Mouse (Mus musculus) frontal cortex, adult 2 months (tissue): ENCODE data around the gene Tef. TPM values are rescaled to one million over a fixed set of nuclear protein-coding genes. Genes with fewer than 3 reads are reported as not detected.
A peak's percentile ranks its signal among the peaks of the same experiment; 100 is the strongest.

Experiments used
- DNase-seq, 2 experiments: peaks; one replicate each; pipeline ENCODE4 v3.0.0; 2022; ENCODE audit warnings: low spot score in 1 of 2; ENCODE audit errors: extremely low spot score in 1 of 2
- polyA plus RNA-seq: library from polyadenylated mRNA; depleted of rRNA; stranded (reverse); fragments of >200 nt; gene quantifications from 2 replicates; pipeline ENCODE4 v1.2.3, GENCODE M21; 2012

Tef gene
- polyA plus RNA-seq, 1 experiment = 256 TPM

DNA sequence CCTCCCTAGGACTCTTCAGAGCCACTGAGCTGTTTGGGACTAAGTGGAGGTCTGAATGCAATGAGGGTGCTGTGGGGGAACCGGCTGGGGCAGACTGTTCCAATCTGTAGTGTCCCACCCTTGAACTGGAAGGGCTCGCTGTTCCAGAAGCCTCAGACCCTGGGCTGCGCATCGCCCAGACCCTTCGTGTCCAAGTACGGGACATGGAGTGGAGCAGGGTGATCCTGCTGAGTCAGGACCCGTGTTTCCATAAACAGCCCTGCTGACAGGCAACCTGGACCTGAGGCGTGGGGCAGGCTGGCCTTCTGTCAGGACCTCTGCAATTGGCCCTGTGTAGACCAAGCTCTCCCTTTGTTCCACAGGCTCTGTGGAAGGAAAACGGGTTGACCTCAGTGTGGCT, 44.5 kb downstream of the Tef start:
- no peak for DNase-seq

DNA sequence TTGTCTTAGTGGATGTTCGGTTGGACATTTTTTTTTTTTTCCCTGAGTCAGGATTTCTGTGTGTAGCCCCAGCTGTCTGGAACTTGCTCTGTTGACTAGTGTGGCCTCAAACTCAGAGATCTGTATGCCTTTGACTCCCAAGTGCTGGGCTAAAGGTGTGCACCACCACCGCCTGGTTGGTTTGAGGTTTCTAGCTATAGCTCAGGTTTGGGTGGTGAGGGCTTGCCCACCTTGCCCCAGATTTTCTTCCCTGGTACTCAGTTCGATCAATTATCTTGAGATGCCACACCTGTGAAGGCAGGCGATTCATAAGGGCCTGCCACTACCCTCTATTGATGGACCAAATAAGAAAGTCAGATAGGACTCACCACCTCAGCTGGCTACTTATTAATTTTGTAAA, 44.9 kb downstream of the Tef start:
- DNase-seq = no peak

DNA sequence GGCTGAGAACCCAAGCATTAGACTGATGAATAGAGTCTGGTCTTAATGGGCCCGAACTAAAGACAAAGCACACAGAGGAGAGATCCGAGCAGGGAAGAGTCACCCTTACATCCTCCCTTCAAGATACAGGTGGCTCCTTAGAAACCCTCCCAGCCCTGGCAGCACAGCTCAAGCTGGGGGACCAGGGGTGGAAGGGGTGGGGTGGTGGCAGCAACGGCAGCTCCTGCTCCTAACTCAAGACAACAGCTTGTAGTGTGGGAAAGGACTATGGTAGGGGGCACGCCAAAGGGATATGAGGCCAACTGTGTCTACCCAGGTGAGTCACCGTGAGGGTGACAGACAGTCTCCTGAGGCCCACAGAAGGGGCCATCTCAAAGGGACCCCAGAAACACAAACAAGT, 45.6 kb downstream of the Tef start:
- DNase-seq = no peak

DNA sequence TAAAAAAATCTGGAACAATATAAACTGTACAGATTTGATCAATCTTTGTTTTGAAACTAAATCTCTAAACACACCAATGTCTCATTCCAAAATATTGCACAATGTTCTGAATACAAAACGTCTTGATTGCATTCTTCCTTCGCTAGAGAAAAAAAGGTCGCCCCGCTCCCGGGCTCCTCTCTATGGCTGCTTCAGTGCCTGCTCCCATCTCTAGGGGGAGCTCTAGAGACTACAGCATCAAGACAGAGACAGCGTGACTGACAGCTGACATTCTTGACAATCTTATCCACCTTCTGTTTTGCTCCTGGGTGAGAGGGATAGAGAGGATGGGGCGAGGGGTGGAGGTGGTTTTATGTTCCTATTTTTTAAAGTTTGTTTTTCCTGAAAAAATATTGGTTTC, 46.1 kb downstream of the Tef start:
- peak in 1 of 2 experiments; percentile 72 for DNase-seq

DNA sequence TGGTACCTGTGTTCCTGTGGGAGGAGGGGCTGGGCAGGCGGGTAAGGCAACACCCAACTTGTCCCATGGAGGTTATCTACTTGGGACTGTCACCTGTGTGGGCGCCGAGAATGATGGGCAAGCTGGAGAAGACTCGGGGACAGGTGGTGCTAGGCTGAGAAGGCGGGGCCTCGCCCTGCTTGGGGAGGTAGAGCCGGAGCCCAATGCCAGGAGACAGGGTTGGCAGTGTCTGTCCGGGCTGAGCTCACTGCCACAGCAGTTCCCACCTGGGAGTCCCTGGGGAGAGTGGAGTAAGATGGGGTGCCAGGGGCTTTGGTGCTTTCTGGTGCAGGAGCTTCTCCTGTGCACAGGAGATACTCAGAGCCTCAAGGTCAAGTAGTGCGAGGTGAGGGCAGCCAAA, 46.9 kb downstream of the Tef start:
- DNase-seq = no peak

DNA sequence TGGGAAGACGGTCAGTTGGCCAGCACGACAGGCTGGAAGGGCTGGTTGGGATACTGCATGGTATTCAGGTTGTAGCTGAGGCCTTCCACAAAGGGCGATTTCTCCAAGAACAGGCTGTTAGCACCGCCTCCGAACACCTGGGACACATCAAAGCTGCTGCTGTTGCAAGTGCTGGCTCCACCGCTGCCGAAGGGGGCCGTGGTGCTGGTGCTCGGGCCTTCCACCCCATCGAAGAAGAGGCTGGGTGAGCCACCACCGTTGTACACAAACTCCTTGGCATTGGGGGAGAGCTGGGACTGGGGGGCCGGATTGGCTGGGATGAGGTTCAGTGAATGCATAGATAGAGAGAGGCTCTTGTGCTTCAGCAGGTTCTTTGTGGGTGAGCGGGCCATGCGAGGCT, 48.5 kb downstream of the Tef start:
- DNase-seq = no peak

DNA sequence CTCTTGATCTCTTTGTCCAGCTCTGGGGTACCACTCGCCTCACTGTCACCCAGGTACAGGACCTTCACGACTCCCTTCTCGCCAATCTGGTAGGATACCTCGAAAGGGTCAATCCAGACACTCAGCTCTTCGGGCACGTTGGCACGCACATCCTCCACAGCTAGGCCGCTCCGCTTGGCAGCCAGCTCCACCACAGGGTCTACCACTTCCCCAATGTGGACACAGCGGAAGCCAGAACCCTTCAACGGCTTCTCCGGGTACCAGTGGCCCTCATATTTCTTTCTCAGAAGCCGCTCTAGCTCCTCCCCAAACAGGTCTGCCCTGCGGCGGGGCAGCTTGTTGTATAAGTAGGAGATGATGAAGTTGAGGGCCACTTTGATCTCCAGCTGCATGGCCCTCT, 49.2 kb downstream of the Tef start:
- DNase-seq = no peak

DNA sequence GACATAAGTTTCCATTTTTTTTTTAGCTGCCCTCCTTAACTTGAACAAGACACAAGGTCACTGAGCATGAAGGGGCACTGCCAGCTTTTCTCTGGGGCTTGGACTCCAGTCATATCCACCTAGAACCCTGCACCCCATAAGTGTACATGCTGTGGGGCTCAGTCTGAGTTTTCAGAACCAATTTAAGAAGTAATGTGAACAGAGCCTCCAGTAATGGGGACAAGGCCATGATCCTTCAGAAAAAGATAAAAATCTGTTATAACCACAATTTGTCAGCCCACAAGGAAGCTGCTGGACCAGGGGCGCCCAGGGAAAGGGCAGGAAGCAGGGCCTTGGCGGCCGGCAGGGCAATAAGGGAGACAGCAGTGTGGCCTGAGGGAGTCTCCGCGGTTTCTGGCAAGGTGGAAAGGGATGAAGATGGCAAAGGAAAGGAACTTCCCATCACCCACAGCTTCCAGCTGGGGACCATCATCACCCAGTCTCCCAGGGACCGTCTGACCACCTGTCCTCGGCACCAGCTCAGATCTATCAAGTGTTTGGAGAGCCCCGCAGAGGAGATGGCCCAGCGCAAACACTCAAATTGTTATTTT, 50.3 kb downstream of the Tef start:
- DNase-seq = no peak

DNA sequence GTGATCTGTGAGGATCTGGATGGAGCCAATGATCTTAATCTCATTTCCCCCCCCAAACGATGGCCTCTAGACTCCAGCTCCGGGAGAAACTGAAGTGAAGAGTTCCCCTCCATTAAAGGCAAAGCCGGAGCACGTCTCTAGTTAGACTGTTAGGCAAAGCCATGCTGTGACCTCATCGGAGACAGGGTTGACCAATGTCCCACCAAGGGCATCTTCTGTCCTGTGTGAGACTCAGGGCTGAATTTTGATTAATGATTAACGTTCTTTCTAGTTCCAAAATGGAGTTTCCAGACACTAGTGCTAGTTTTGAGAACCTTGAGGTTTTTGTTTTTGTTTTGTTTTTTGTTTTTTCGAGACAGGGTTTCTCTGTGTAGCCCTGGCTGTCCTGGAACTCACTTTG, 50.9 kb downstream of the Tef start:
- DNase-seq = no peak

DNA sequence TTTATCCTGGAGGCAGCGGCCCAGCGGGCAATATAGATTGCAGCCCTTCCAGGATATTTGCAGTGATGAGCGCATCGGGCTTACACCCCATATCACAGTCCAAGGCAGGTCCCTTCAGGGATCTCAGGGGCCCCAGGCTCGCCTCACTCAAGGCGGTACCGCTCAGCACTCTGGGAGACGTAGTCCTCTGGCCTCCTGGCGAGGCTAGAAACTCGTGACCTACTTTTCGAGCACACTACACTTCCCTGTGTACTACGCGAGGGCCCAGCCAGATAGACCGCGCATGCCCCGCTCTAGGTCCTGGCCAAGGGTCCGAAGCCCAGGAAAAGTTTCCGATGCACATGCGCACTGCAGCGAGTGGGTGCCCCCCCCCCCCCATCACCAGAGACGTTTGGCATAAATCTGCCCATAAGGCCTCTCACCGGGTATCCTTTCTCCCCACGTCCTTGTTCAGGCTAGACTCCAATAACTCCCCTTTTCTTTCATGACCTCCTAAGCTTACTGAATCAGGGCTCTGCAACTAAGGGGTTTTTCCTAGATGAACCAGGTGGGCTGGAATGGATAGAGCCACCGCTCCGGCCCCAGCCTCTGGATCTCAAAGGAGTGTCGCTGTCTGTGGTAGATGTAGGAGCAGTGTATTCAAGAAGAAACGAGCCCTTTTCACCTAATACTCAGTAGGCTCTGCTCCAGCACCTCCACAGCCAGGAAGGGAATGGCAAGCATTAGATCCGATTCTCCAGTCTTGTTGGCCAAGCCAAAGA, 54.0 kb downstream of the Tef start:
- peak; percentile 87 to 90 for DNase-seq

DNA sequence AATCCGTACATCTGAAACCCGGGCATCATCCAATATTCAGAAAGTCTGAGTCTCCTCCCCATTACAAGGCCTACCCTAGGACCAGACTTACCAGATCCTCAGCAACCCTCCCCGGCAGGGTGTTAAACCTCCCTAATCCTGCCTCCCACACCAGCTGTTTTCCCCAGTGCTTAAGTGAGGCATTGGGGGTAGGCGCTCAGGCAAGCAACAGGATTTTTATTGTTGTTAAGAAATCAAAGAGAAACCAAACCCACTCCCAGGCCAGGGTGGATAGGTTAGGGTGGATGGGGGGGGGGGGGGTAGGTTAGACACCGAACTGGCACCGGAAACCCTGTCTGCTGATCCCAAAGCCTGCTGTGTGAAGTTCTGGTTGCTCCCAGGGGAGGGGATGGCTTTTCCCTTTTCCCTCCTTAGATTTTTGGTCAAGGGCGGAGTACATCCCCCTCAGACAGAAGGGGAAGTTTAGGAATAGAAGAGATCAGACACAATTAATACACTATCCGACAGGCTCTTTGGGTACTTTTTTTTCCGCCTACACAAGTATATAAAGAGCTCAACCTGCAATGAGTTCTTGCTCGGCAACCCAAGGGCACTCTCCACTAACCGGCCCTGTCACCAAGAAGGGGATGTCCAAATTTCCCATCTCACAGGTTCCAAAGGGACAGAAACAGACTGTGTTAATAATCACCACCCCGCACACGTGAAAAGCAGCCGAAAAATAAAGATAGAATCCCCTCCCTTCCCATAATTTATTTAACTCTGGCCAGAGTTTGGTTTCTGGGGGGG, 54.9 kb downstream of the Tef start:
- DNase-seq = peak in 1 of 2 experiments; percentile 42

DNA sequence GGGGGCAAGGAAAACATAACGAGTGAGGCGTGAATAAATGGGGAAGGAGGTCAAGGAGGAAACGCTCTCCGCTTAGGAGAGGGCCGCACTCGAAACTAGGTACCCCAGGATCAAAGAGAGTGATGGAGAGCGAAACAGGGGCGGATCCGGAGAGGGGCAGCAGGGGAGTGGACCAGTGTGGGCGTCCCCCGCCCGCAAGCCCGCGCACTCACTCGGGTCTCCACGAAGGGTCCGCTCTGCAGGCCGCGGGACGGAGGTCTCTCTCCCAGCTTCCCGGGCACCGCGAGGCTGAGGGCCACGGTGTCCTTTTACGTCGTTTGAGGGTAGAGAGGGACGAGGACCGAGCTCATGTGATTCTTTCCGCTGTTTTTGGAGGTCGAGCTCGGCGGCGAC, 55.5 kb downstream of the Tef start:
- DNase-seq = no peak

DNA sequence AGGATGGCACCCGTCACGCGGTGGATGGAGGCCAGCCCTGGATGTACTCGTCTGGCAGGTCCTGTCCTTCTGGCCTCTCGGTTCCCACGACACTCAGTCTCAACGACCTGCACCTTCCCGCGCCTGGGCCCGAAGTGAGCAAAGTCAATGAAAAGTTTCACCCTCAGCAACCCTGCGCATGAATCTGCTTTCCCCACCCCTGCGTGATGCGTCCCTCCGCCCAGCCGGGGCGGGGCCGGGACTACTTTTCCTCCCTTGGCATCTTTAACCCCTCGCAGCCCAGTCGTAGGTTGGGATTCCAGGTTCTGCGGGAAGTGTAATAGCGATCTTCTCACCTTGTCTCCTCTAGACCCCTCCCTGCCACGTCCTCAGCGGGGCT, 55.9 kb downstream of the Tef start:
- DNase-seq = peak; percentile 83 to 96

DNA sequence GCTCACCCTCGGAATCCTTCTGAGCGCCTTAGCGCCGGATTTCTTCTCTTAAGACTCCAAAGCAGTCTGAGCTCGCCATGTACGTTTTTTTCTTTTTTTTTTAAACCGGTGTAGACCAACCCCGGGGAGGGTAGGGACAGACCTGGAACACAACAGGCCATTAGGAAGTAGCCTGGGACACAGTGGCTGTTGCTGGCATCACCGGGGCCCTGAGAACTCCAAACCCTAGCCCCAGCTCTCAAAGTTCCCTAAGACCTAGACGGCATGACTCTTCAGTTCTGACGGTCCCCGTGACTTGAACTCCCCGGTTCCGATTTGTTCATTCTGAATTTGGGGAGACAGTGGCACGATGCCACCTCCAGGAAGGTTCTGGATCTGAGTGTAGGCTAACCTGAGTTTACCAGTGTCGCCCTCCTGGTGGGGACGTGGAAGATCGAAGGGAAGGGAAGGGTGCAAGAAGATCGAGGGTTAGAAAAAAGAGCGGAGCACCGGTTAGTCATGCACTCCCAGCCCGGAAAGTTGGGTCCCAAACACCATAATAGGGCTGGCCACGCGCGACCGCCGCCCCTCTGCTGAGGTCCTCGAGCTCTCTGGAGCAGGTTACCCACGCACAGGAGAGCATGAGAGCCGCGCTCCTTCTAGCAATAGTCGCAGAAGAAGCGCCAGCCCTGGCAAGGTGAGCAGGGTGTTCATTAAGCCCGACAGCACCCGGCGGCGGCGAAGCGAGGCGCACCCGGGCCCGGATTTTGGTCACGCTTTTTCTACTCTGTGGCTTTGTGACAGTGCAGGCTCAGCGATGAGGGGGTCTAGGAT, 56.5 kb downstream of the Tef start, which contains the start of gene Tob2:
TSS of gene Tob2 (minus strand) at position 280 of the 813 bp plus-strand sequence.
- peak; percentile 62 to 81 for DNase-seq

DNA sequence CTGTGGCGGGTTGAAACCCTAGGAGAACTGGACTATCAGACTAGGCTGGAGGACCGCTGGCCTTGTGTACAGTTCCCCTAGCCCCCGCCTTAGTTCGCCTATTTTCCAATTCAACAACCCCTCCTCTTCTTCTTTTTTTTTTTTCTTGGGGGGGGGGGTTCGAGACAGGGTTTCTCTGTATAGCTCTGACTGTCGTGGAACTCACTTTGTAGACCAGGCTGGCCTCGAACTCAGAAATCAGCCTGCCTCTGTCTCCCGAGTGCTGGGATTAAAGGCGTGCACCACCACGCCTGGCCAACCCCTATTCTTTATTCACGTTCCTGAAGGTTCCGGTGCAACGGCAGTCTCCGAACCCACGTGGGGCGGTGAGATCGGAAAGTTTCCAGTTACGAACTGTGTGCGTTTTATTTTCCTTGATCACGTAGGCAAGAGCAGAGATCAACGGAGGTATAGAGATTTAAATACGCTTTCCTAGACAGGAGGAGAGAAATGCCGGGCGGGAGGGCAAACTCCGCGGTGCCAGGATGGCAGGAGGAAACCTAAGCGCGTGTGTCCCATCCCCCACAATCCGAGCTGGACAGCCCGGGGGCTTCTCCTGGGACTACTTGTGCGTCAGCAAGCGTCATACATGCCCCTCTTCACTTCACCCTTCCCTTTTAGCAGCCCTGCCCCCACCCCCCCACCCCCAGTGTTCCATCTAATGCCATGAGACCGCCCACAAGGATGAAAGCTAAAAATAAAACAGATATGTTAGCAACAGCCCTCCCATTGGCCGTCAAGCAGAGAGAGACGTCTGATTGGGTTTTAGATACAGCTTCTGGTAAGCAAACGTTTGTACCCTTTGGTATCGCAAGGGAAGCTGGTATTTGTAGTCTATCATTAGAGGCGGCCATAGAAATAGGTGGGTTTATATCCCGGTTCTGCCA, 57.4 kb downstream of the Tef start:
- peak; percentile 94 to 96 for DNase-seq

DNA sequence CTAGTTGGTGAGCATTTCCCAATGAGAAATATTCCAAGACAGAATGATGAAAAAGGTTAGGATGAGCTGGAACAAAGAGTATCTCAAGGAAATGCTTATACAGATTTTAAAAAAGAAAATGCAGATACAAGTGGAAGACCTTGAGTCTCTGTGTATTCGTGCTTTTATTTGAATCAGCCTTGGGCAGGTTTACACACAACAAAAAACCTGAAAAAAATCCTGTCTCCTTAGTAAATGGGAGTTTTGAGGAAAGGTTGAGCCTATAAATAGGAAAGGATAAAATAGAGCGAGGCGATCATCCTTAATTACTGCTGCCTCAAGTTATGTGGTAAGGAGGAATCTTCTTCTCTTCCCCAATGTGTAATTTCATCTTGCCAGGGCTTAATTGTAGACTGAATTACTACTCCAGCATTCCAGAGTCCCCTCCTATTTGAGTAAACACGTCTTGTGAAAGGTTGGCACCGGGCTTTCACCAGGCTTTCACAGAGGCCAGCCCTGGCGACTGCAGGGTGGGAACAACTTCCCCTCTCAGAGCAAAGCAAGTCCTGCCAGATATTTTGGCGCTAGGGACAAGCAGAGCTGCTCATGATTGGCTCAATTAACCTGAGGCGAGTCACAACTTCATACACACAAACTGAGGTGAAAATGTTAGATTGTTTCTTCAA, 58.4 kb downstream of the Tef start:
- peak in 1 of 2 experiments; percentile 41 for DNase-seq

DNA sequence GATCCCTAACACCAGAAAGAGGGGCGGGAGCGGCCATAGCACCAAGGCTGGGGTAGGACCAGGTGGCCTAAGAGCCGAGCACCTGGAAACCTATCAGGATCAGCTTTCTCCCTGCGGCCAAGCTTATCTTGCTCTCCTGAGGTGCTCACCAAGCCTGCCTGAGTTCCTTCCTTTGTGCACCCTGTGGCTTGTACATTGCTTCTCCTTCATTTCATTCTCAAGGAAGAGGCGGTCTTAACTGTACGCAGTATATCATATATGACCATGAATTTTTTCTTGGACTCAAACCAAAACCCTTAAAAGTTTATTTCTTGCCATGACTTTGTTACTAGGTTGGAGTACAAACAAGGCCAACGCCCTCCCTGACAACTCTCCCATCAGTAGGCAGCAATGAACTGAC, 62.0 kb downstream of the Tef start:
- DNase-seq = no peak

DNA sequence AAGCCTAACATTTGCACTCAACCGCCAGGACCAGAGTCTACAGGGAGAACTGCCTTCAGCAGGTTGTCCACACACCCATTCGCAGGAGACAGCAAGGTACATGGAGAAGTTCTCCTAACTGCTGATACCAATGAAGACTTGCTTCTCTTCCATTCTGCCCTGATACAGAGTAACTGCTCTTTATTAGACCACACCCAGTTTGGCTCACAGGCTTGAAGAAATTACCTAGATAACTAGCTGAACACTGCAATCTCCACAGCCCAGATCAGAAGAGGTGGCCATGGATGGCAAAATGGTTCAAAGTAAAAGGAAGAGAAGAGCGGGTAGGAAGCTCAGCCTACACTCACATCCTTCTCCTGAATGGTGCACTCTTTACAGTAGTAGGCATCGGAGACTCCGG, 67.8 kb downstream of the Tef start:
- DNase-seq = no peak

DNA sequence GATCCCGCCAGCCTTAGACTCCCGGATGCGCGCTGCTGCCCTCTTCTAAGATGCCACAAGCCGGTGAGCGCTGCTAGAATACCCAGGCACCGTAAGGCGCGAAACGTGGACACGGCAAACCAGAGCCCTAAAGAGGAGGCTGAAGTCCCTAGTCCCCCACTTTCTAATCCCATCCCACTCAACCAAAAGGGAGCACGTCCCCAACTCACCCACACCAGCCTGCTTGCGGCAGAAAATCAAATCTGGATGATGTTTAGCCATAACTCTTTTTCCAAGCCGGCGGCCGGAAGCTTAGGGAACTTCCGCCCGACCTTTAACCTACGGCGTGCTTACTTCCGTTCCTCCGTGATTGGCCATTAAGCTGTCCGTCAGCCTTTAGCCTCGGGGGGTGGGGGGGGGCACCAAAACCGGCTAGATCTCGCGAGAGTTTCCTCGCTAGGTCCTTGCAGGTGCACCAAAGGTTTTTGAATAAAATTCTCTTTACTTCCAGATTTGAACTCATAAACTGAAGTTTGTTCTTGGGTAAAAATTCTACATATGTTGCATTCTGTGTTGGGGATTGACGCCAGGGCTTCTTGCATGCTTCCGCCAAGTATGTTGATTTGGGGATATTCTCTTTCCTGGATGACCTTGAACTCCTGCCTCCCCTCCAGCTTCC, 69.5 kb downstream of the Tef start, which contains the start of gene Phf5a:
TSS of gene Phf5a (minus strand) at position 308 of the 658 bp plus-strand sequence.
- DNase-seq = peak; percentile 68 to 89
